Mouse (Mus musculus) limb, embryonic 15.5 days (tissue): ENCODE data around the gene Gm20388. TPM values are rescaled to one million over a fixed set of nuclear protein-coding genes. Genes with fewer than 3 reads are reported as not detected.

Source experiments
- ATAC-seq: fragments of 200-750 bp; cut with Nextera tagmentation; 2 replicates; pipeline ENCODE4 v1.8.0; 2017; ENCODE audit warnings: low read depth, moderate TSS enrichment; ENCODE audit not compliant: insufficient number of reproducible peaks, low FRiP score, low TSS enrichment
- H3K27ac ChIP-seq: fragments of 300-500 bp; sonication (generic); 2 replicates; pipeline ENCODE4 v1.5.1; 2015; ENCODE audit warnings: moderate library complexity, mild to moderate bottlenecking, inconsistent platforms
- H3K27me3 ChIP-seq: fragments of 300-500 bp; sonication (generic); 2 replicates; pipeline ENCODE4 v1.6.1; 2015; ENCODE audit warnings: inconsistent platforms
- H3K36me3 ChIP-seq: fragments of 300-500 bp; sonication (generic); 2 replicates; pipeline ENCODE4 v1.6.1; 2015; ENCODE audit warnings: inconsistent platforms
- H3K4me1 ChIP-seq: fragments of 300-500 bp; sonication (generic); 2 replicates; pipeline ENCODE4 v1.6.1; 2015; ENCODE audit warnings: inconsistent platforms
- H3K4me2 ChIP-seq: fragments of 300-500 bp; sonication (generic); 2 replicates; pipeline ENCODE4 v1.6.1; 2015; ENCODE audit warnings: mild to moderate bottlenecking, inconsistent platforms
- H3K4me3 ChIP-seq: fragments of 300-500 bp; sonication (generic); 2 replicates; pipeline ENCODE4 v1.5.1; 2015; ENCODE audit warnings: mild to moderate bottlenecking, inconsistent platforms
- H3K9ac ChIP-seq: fragments of 300-500 bp; sonication (generic); 2 replicates; pipeline ENCODE4 v1.6.1; 2015; ENCODE audit warnings: inconsistent platforms
- H3K9me3 ChIP-seq: fragments of 300-500 bp; sonication (generic); 2 replicates; pipeline ENCODE4 v1.6.1; 2016; ENCODE audit warnings: inconsistent platforms
- WGBS: fragments of 180-500 bp; shearing (Covaris S2); methylation state at CpG from one replicate; pipeline ENCODE4 v1.1.7; 2015; 5-methylcytosine and 5-hydroxymethylcytosine counted together
- polyA plus RNA-seq: library from polyadenylated mRNA; unstranded; fragments of >200 nt; fragmentation: Nextera tagmentation; extraction: Ambion mirVana; gene quantifications from 2 replicates; pipeline ENCODE4 v1.2.1, GENCODE M21; 2015

Gene Gm20388
- polyA plus RNA-seq, 1 experiment from 2014 or later: 4.9 TPM

- peaks cover 70% of the 10 kb centered on the region for H3K36me3 ChIP-seq
- no peaks in the 10 kb centered on the region for H3K27me3 ChIP-seq
- H3K27ac ChIP-seq: no peak overlapping the region
- no peak for ATAC-seq
- H3K9ac ChIP-seq: no peak overlapping the region
- no peak overlapping the region for H3K4me2 ChIP-seq
- no peak overlapping the region for H3K4me3 ChIP-seq
- WGBS: 78% methylated on average over 24 of the region's 24 CpGs
- H3K4me1 ChIP-seq: peaks cover 3% of the 10 kb centered on the region; the same call in 1 of the 2 replicates
- no peaks in the 10 kb centered on the region for H3K9me3 ChIP-seq
These were observed 1640.7 kb downstream of the Gm20388 start for GRCm38 (mm10) chr8:121551065-121551985.

DNA sequence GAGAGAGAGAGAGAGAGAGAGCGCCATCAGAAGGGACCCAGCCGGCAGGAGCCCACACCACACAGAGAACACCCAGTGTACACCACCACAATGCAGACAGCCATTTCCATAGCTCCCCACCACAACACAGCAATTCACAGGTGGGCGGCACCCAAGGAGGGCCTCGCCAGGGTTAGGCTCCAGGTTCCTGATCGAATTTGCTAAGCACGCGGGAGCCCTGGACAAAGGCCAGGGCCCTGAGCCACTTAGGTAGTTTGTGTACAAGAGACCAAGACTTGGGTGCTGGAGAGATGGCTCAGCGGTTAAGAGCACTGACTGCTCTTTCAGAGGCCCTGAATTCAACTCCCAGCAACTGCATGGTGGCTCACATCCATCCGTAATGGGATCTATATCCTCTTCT, 1641.9 kb downstream of the Gm20388 start:
- no peak overlapping the region for H3K4me2 ChIP-seq
- WGBS: 90% methylated on average over 7 of the region's 9 CpGs
- no peak overlapping the region for H3K4me3 ChIP-seq
- H3K4me1 ChIP-seq: no peaks in the 10 kb centered on the region
- no peak overlapping the region for H3K27ac ChIP-seq
- no peaks in the 10 kb centered on the region for H3K27me3 ChIP-seq
- no peak for ATAC-seq
- no peaks in the 10 kb centered on the region for H3K9me3 ChIP-seq
- no peak overlapping the region for H3K9ac ChIP-seq
- H3K36me3 ChIP-seq: peaks cover 70% of the 10 kb centered on the region

- no peaks in the 10 kb centered on the region for H3K4me1 ChIP-seq
- H3K4me2 ChIP-seq: no peak overlapping the region
- H3K9ac ChIP-seq: no peak overlapping the region
- H3K4me3 ChIP-seq: no peak overlapping the region
- no peak overlapping the region for H3K27ac ChIP-seq
- no peak for ATAC-seq
- H3K36me3 ChIP-seq: peaks cover 81% of the 10 kb centered on the region
- H3K27me3 ChIP-seq: no peaks in the 10 kb centered on the region
- 91% methylated on average over 32 of the region's 32 CpGs for WGBS
- H3K9me3 ChIP-seq: no peaks in the 10 kb centered on the region
These were observed 1643.3 kb downstream of the Gm20388 start for GRCm38 (mm10) chr8:121553831-121554475.

DNA sequence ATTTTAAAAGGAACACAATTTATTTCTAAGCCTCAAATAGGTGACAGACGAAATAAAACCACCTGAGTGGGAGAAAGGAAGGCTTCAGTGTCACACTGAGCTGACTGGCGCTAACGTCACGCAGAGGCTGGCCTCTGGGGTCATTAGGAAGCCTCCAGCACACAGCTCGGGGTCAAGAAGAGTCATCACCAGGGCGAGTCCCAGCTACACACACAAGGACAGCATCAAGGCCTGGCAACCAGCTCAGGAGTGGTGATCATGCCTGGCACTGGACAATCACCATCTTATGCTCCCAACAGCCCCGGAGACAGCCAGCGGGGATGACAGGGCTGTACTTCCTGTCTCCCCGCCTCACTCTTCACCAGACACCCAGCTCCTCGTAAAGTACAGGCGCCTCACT, 1647.1 kb downstream of the Gm20388 start:
- H3K4me2 ChIP-seq: no peak overlapping the region
- 83% methylated on average over 11 of the region's 11 CpGs for WGBS
- H3K9ac ChIP-seq: no peak overlapping the region
- H3K4me1 ChIP-seq: no peaks in the 10 kb centered on the region
- H3K27me3 ChIP-seq: no peaks in the 10 kb centered on the region
- no peak for ATAC-seq
- H3K27ac ChIP-seq: no peak overlapping the region
- no peaks in the 10 kb centered on the region for H3K9me3 ChIP-seq
- no peak overlapping the region for H3K4me3 ChIP-seq
- H3K36me3 ChIP-seq: peaks cover 61% of the 10 kb centered on the region

DNA sequence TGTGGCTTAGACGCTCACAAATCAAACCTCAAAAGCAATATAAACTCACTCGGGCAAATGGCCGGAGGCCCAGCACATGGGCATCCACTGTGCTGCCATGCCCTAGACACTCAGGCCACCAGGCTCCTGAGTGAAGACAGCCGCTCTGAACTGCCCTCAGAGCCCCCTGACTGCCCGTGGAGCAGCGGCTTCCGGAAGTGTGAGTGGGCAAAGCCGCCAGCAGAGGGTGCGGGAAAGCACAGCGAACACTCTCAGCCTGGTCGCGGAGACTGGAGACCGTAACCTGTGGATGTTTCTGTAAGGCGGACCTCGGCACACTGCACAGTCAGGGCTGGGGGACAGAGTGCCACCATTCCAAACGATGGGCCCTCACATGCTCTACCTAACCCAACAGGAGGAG, 1647.9 kb downstream of the Gm20388 start:
- 84% methylated on average over 16 of the region's 16 CpGs for WGBS
- Histone ChIP-seq H3K27me3 (no peaks in the 10 kb centered on the region), H3K36me3 (peaks cover 57% of the 10 kb centered on the region), H3K9ac (no peak overlapping the region), H3K9me3 (no peaks in the 10 kb centered on the region), H3K4me1 (no peaks in the 10 kb centered on the region), H3K4me3 (no peak overlapping the region), H3K4me2 (no peak overlapping the region), H3K27ac (no peak overlapping the region)
- no peak for ATAC-seq

- Histone ChIP-seq H3K27me3 (no peaks in the 10 kb centered on the region), H3K4me1 (no peaks in the 10 kb centered on the region), H3K36me3 (peaks cover 48% of the 10 kb centered on the region), H3K9ac (no peak overlapping the region), H3K4me2 (no peak overlapping the region), H3K9me3 (no peaks in the 10 kb centered on the region), H3K4me3 (no peak overlapping the region), H3K27ac (no peak overlapping the region)
- no peak for ATAC-seq
- WGBS: 94% methylated on average over 12 of the region's 12 CpGs
These were observed 1649.2 kb downstream of the Gm20388 start for GRCm38 (mm10) chr8:121559801-121560200.

DNA sequence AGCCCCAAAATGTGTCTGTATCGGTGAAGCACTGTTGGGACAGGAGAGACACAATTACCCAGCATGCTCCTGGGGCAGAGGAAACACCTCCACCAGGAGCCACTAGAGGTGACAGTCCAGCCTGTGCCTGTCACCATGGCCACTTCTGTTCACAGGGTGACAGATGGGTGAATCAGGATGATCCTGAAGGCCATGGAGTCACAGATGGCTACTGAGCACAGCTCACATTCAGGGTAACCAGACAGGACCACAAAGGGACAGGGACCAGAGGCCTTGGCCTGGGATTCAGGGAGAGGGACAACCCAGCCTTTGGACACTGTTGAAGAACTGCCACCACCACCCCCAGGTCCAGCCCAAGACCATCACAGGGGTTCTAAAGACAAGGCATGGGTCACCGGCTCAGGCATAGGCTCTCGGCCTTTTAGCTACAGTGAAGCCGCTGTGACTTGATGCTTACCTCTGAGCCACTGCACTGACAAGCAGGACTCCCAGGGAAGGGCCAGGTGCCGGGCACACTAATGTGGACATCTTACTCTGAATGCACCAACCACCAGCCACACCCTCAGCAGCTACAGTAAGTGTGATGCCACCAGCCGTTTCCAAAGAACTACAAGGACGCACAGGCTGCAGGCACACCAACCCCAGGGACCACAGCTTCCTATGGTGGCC, 1649.9 kb downstream of the Gm20388 start:
- Histone ChIP-seq H3K4me3 (no peak overlapping the region), H3K4me2 (no peak overlapping the region), H3K27ac (no peak overlapping the region), H3K9me3 (no peaks in the 10 kb centered on the region), H3K9ac (no peak overlapping the region), H3K36me3 (peaks cover 43% of the 10 kb centered on the region), H3K4me1 (no peaks in the 10 kb centered on the region), H3K27me3 (no peaks in the 10 kb centered on the region)
- WGBS: 89% methylated on average over 7 of the region's 7 CpGs
- ATAC-seq: no peak

DNA sequence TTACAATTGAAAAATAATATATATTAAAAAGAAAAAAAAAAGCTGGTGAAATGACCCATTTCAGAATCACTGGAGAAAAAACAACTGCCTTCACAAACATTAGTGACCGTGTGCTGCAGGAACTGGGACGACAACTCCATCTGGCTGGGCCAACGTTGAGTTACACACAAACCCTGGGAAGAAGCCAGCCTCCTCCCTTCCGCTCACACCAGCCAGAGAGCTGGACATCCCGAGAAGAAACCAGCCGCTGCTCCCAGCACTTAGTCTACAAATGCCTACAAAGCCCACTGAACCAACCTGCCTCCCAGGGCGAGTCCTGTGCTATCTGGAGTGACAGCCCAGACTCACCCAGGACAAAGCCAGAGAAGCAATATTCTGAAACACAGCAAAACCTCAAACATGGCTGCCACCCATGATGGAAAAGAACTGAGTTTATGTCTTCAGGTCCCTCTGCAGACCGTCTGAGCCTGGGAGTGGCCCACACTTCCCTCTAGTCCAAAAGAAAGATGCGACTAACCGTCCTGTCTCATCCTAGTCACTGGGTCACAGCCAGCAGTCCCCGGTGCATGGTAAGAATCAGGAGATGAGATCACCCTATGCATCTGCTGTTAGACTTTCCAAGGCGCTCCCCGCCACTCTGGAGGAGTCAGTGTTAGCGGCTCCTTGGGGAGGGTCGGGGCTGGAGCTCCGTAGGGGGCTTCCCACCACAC, 1651.2 kb downstream of the Gm20388 start:
- H3K27me3 ChIP-seq: no peaks in the 10 kb centered on the region
- 0 out of 2 replicates have a peak overlapping the region, but pooled peaks have one; percentile 0 for H3K9ac ChIP-seq
- no peak overlapping the region for H3K4me2 ChIP-seq
- H3K4me3 ChIP-seq: no peak overlapping the region
- no peak; the same call in 1 of the 2 replicates for ATAC-seq
- WGBS: 80% methylated on average over 16 of the region's 16 CpGs
- peaks cover 39% of the 10 kb centered on the region for H3K36me3 ChIP-seq
- H3K27ac ChIP-seq: no peak overlapping the region
- no peaks in the 10 kb centered on the region for H3K9me3 ChIP-seq
- no peaks in the 10 kb centered on the region for H3K4me1 ChIP-seq

- no peak overlapping the region for H3K9ac ChIP-seq
- peaks cover 34% of the 10 kb centered on the region for H3K36me3 ChIP-seq
- H3K27ac ChIP-seq: 0 out of 2 replicates have a peak overlapping the region, but pooled peaks have one; percentile 27
- WGBS: 80% methylated on average over 9 of the region's 9 CpGs
- H3K4me2 ChIP-seq: no peak overlapping the region
- H3K4me1 ChIP-seq: no peaks in the 10 kb centered on the region
- no peak overlapping the region for H3K4me3 ChIP-seq
- no peaks in the 10 kb centered on the region for H3K9me3 ChIP-seq
- ATAC-seq: no peak
- H3K27me3 ChIP-seq: no peaks in the 10 kb centered on the region
These were observed 1652.3 kb downstream of the Gm20388 start for GRCm38 (mm10) chr8:121562941-121563351.

DNA sequence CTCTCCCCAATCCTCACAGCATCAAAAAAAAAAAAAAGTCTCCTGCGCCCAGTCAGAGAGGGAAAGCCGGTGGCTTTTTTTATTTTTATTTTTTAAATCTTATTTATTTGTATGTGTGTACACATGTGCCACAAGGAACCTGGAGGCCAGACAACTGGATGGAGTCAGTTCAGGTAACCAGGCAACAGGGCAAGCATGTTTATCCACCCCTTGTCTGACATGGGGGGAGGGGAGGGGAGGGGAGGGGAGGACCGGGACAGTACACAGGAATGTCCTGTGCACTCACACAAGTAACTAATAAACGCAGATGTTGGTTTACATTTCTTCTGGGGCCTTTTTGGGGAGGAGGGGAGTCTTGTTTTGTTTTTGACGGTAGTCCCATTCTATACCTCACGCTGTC, 1653.1 kb downstream of the Gm20388 start:
- no peak for ATAC-seq
- 80% methylated on average over 6 of the region's 6 CpGs for WGBS

DNA sequence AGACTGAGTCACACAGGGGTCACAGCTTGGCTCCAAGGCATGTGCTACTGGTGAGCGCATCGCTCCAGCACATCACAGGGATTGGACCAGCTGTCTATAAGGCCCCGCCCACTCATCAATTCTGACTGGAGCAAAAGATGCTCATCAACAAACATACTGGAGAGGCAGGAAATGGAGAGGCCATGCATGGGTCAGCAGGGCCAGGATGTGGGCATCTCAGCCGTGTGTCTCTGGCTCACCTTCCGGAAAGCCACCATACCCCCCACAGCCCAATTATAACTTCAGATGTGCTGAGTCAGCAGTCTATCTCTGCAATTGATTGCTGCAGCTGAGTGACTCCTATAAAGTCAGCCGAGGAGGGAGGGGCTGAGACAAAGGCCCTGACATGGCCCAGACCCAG, 1657.7 kb downstream of the Gm20388 start:
- ATAC-seq: no peak
- H3K9me3 ChIP-seq: no peaks in the 10 kb centered on the region
- no peak overlapping the region for H3K27ac ChIP-seq
- H3K27me3 ChIP-seq: no peaks in the 10 kb centered on the region
- 68% methylated on average over 6 of the region's 6 CpGs for WGBS
- peaks cover 7% of the 10 kb centered on the region for H3K4me1 ChIP-seq
- no peak overlapping the region for H3K9ac ChIP-seq
- H3K36me3 ChIP-seq: peaks cover 12% of the 10 kb centered on the region; the same call in 1 of the 2 replicates
- H3K4me2 ChIP-seq: no peak overlapping the region
- H3K4me3 ChIP-seq: no peak overlapping the region

More for the DNA sequence above, 1653.1 kb downstream of the Gm20388 start:
- Histone ChIP-seq H3K36me3 (peaks cover 27% of the 10 kb centered on the region), H3K4me3 (no peak overlapping the region), H3K9ac (no peak overlapping the region), H3K27me3 (no peaks in the 10 kb centered on the region), H3K27ac (no peak overlapping the region), H3K4me1 (no peaks in the 10 kb centered on the region), H3K4me2 (no peak overlapping the region), H3K9me3 (no peaks in the 10 kb centered on the region)
